Mouse (Mus musculus): ENCODE data around the gene Cnot6.

The Cnot6 gene

DNA sequence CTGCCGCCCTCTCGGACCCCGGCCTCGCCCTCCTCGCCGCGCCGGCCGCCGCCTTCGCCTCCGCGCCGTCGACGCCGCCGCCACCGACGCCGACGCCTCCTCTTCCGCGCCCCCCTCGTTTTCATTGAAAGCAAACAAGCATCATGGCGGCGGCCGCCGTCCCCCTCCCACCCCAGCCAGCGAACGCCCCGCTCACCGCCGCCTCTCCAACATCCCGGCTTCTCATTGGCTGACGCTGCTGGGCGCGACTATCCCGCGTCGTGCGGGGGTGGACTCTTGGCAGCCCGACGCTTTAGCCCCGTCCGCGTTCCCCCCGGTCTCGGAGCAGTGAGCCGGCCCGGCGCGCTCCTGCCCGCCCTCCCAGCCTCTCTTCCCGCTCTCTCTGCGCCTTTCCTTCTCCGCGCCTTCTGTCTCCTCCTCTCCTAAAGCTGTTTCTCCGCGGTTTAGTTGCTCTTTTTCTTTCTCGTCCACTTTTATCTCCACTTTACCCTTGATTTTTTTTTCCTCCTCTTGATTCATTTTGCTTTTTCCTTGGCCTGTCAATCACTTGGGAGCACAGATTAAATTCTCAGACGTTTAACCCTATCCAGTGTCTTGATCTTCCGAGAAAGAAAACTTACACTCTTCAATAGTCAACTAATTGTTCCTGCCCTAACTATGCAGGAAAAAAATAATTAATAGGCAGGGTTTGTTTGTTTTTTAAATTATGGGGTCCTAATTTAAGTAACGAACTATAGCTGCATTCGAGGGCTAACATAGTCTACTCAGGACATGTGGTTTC, at the start of gene Cnot6:
Gene Cnot6 (minus strand): TSS at position 169 of the 781 bp plus-strand sequence.
- peak; percentile 99 for DNase-seq (ENCODE audit: low read depth)

DNA sequence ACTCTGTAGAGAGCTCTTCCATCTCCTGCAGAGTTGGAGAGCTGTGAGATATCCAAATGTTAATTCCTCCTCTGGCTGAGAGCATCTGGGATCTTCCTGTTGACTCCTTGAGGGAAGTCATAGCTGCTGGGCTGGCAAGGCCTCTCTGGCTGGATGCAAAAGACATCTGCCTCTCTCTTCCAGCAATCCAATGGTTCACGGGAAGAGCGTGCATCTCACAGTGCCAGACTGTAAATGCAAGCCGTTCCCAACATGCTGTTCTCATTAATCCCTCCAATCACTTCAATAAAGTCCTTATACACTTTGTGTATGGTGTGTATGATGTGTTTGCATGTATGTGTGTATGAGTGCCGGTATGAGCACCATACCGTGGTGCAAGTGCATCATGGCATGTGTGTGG, 48.6 kb upstream of the Cnot6 start:
- DNase-seq (ENCODE audit: low read depth), result no peak

DNA sequence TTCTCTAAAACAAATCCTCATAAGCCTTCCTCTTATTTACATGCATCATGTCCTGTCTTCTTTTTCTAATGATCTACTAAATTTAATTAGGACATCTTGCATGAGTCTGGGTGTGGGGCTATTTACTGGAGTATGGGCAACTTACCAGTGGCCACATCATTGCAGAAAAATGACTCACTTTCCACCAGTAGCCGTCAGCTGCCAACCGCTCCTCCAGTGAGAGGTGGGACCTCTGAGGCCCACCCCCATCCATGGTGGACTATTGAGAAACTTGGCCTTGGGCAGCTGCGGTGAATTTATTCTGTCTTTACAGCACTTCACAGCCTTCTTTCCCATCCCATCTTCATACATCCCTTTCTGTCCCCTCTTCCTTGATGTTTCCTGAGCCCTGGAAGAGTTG, 45.6 kb upstream of the Cnot6 start:
- DNase-seq (ENCODE audit: low read depth), result no peak

DNA sequence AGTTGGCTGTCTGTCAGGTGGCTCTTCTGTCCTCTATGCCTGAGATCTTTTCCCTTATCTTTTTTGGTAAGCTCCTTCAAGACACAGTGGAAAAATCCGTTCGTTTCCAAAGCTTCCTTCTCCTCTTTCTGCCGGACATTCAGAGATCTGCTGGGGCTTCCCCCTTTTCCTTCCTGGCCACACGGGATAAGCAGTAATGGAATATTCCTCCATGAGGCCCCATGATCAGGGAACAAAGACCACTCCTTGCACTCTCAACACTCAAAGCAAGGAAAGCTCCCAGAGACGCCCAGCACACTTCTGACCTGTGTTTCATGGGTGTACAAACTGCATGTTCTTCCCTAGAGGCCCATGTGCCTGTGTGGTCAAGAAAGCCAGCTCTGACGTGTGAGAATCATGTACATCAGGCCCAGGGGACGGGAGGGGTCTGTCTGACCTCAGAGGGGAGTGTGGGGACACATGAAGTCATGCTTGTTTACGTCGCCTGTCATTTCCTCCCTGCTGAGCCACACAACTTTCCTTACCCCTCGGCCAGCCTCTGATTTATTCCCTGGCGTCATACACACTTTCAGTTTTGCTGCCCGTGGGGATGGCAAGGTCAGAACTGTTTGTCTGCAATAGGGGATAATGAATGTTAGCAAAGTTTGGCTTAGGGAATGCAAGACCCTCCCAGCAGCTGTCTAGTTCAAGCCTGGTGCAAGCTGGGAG, 42.6 kb upstream of the Cnot6 start:
- no peak for DNase-seq (ENCODE audit: low read depth)

DNA sequence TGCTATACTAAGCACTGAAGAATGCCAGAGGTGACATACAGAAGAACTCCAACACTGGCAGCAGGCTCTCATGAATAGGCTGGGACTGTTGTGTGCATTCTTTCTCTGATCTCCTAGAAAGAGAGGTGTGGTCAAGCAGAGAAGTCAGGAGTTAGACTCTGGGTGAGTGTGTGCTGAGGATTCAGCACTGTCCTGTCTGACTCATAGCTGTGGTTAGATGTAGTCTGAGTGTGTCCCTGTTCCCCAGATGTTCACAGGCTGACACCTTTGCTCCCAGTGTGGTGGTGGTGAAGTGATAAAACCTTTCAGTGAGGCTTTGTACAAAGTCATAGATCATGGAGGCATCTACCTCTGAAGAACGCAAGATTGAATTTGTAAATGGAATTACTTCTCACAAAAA, 34.2 kb upstream of the Cnot6 start:
- DNase-seq (ENCODE audit: low read depth), result no peak

DNA sequence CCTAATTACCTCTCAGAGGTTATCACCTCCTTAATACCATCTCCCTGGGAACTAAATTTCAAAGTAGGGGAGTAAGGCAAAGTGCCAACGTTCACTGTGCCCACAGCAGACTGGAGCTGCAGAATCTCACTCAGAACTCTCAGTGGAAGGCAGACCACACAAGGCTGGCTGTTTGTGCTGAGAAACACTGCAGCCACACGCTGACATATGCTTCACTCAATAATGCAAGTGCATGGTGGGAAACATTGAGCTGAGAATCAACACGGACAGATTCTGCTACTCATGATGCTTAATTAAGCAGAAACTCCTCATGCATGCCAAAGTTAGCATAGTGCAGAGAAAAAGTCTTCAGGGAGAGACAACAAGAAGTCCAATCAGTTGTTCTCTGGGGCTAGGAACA, 33.3 kb upstream of the Cnot6 start:
- no peak for DNase-seq (ENCODE audit: low read depth)

DNA sequence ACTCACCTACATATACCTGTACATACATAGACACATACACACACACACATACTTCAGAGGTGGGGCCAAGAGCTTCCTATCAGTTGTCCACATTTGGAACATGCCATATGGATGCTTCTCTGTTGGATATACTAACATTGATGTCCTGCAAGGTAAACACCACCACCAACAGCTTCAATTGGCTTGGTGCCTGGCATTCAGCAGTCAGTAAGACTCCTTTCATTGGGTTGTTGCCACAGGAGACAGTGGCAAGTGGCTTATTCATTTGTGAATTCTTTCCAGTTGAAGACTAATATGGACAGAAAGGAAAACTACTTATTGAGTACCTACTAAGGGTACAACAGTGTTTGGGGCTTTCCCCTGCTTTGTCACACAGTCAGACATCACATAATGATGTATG, 32.5 kb upstream of the Cnot6 start:
- no peak for DNase-seq (ENCODE audit: low read depth)

DNA sequence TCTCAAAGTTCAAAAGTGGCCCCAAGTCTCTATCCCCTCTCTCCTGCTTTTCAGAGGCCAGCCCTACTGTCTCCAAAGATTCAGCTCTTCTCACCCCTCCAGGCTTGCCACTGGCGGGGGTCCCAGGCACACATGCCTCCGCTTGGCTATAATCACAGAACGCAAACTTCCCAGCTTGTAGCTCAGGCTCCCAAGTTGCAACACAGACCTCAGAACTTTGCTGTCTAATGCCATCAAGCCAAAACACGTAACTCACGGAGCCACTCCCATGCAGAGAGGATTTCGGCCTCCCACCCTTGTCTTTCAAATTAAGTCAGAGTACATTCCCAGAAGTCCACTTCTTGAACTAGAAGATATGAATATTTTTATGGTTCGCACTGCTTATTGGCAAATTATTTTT, 31.1 kb upstream of the Cnot6 start:
- no peak for DNase-seq (ENCODE audit: low read depth)

DNA sequence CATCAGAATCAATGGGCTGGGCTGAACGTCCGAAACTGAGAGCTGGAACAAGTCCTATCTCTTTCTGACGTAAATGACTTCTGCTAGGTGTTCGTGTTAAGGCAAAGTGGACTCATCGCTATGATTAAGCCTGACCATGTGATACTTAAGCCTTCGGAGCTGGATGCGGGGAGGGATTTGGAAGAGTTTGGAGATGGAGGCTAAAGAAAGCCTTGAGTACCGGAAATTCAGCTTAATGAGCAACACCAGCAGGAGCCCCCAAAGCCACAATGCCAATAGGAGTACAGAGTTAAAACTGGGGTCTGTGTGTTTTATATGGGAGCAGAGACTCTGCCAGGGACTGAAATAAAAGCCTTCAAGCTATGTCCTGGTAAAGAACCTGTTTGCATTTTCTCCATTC, 29.7 kb upstream of the Cnot6 start:
- no peak for DNase-seq (ENCODE audit: low read depth)

DNA sequence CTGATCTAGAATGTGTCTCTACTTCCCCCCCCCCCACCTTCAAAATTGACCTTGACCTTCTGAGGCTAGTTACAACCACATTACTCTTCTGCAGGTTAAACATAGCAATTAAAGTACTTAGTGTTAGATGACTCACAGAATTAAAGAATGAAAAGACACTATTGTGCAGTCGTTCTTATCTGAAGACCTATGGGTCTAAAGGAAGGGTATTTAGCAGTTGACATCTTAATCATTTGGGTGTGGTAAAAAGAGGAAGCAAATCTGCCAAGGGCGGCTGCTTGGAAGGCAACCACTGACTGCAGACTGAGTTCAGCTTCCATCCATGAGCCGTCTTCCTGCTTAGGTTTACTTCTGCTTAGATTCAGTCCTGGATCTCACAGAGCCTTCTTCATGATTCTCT, 27.3 kb upstream of the Cnot6 start:
- no peak for DNase-seq (ENCODE audit: low read depth)

DNA sequence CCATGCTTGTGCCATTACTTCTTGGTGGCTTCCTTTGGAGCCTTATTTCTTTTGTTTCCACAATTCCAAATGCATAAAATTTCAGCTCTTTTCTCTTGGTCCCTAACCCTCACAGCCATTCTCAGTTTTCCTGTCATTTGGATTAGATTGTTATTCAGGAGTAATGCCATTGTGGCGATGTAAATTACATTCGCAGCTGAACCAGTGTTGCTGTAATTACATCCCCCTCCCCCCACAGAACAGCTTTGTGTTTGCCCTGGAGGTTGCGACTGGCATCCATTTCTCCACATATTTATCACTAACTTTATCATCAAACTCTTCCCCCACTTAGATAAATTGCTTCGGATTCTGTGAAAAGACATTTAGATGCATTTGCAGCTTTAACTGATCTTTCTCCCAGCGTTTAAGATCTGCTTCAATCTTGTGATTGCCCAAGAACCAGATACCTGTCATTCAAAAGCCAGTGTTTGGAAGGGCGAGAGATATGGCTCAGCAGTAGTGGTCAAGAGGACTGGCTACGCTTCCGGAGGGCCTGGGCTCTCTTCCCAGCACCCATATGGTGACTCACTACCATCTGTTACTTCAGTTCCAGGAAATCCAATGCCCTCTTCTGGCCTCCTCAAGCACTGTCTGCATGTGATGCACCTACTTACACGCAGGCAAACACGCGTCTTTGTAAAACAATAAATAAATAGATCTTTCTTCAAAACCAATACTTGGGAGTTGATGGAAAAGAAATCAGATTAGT, 26.3 kb upstream of the Cnot6 start:
- DNase-seq (ENCODE audit: low read depth), result no peak

DNA sequence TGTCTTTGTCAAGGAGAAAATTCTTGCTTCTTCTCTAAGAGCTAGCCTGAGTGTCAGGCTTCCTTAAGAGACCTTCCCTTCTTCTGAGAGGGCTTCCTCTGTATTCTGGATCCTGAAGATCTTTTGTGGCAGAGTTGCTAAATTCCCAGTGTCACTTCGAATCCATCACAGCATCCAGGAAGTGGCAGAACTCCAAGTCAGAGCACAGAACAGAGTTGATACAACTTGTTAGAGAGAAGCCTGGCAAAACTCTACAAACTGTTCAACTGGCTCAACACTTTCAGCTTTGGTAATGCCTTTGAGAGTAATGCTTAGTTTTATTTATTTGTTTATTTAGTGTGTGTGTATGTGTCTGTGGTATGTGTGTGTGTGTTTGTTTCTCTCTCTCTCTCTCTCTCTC, 25.1 kb upstream of the Cnot6 start:
- no peak for DNase-seq (ENCODE audit: low read depth)

DNA sequence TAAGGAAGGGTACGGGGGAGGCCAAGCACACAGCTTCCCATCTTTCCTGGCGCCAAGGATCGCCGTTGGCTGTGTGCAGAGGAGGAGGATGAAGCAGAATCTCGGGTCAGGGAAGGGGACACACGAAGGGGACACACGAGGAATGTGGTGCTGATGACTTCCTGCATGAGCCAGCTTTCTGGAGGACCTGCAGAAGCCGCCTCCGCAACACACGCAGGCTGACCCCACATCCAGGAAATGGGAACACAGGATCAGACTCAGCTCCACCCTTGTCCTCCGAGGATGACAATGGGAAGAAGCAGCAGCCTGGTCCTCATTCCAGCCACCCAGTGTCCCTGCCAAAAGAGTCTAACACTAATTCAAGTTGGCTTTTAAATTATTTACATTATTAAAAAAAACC, 22.2 kb upstream of the Cnot6 start:
- no peak for DNase-seq (ENCODE audit: low read depth)

DNA sequence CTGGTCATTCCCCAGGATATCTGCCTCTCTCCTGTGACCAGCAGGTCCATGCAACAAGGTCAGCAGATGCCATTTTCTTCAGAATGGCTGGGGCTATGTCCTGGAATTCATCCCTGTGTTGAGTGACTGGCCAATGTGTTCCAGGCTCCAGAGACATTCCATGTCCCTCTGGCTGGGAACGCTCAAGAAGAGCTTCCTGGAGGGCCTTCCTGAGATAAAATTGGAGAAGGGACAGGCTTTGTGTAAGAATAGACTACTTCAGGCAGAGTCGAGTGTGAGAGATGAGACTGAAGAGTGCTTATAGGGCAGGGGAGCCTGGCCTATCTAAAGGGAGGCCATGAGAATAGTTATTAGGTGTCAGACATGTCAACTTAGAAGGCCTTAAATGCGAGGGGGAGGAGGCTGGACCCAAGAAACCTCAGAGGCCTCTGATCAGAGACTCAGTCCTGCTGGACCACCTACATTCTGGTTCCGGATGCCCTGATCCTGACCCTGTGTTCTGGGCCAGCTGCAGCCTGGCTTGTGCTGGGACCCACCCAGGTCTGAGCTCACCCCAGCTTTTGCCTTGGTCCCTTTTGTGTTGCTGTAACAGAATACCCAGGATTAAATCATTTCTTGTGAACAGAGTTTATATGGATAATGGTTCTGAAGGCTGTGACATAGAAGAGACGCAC, 17.9 kb upstream of the Cnot6 start:
- DNase-seq (ENCODE audit: low read depth), result no peak

DNA sequence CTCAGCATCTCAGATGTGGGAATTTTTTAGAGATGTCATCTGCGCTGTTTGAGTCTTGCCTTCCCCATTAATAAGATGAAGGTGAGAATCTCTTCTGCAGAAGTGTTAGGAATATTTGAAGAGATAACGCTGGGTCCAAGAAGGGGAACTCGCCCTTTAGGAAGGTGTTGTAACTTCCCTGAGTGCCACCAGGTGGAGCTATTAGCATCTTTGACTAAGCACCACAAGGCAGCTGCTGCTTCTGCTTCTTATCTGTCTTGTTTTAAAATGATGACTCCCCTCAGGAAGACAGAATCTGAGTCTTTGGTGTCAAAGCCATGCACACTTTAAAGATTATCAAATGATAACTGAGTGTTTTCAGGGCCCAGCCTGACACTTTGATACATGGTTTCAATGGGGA, 15.4 kb upstream of the Cnot6 start:
- DNase-seq (ENCODE audit: low read depth), result peak; percentile 79

DNA sequence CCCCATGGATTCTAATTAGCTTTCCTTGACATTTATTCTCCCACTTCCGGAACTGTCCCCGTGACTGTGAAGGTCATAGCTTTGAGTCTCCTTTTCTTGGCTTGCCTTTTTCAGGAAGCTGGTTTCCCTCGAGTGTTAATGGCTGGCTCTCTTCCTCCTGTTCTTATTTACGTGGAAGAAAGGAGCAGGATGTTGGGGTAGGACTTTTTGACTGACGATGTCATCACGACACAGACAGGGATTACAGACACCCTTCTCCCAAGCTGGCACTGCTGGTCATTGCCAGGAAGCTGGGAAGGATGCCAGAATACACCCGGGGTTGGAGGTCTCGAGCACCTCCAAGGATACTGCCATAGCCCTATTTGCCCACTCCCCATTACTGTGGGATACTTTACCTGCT, 14.3 kb upstream of the Cnot6 start:
- no peak for DNase-seq (ENCODE audit: low read depth)

DNA sequence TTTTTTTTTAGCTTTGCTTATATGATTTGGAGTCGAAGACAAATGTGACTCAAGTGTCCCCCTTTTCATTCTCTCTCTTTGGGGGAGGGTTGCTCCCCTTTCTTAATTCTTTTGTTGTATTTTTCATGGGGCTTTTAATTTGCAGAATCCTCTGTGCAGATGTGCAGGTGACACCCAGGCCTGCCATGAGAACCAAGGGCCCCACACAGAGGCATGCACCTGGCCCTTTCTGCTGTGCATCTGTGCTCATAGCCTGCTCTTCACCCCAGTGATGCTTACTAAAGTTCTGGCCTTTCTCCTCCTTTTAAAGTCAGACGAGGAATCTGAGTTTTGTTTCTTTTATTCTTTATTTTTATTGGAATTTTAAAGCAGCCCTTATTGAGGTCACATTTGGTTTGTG, 12.2 kb upstream of the Cnot6 start:
- DNase-seq (ENCODE audit: low read depth), result no peak

DNA sequence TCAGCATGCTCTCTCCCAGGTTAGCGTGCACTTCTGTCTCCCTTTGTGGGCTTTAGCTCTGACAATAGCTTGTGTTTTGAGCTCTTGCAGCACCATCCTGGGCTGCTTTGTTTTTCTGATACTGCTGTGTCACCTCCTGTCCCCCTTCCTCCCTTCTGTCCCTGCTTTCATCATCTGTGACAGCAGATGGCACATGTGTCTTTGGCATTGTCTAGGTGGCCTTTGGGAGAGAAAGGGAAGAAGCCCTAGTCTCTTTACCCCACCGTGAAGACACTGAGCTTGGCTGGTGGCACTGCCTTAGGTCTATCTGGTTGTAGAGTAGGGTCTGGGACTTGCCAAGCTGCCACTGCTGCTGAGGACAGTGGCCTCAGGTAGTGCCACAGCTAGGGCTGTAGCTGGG, 10.8 kb upstream of the Cnot6 start:
- peak; percentile 64 for DNase-seq (ENCODE audit: low read depth)

DNA sequence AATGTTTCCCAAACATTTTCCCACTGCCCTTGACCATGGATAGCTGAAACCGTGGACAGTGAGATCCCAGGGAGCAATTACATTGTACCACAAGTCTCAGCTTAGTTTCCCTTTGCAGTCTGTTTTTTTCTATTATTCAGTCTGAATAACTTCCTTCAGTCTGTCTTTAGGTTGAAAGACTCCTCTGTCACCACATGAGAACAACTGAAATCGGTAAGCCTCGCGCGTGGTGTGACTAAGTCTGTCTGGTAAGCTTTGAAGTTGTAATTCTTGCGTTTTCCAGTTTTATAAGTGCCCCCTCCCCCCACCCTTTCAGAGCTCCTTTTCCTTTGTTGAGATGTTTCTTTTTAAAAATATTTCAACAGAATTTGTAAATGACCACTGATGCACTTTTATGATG, 10.2 kb upstream of the Cnot6 start:
- peak; percentile 83 for DNase-seq (ENCODE audit: low read depth)

DNA sequence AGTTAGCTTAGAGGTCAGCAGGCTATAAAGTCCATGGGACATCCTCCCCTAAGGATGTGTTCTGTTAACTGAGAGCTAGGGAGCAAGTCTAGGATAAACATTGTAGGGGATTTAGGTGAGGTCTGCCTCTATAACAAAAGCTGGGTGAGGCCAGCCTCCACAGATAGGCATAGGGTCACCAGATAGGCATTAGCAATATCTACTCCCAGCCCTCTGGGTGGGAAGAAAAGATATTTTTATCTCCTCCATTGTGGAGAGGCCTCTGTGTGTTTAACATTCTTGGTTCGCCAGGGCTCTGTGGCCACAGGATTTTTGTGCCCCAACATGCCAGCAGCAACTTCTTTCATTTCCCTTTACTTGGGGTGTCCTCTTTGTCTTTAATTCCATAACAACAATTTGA, 8.8 kb upstream of the Cnot6 start:
- DNase-seq (ENCODE audit: low read depth), result no peak

DNA sequence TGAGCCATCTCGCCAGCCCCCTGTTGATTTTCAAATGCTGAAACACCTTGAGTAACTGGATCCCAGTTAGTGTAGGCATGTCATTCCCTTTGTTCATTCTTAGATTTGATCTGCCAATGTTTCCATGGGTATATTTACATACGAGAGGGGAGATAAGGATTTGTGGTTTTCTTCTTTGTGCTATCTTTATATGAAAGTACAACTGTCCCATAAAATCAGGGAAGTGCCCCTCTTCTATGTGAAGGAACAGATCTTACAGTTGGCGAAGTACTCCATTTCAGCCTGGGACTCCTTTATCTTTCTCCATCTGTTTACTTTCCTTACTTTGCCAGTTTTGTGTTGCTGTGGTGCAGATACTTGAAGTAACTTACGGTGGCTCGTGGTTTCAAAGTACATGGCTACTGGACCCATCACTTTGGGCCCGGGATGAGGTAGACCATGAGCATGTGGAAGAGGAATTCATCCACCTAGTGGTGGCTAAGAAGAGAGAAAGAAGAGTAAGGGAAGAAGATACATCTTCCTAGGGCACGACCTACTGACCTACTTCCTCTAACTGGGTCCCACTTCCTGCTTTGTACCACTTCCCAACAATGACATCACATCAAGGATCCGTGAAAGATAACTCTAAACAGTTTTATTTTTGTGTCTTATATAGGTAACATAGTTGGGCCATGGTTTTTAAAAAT, 7.1 kb upstream of the Cnot6 start:
- DNase-seq (ENCODE audit: low read depth), result peak; percentile 44

Data from naive thymus-derived CD4-positive, alpha-beta T cell, adult 2 months (primary cell).